Mouse (Mus musculus): ENCODE data around the gene Mia.

The Mia gene

GRCm38 (mm10) chr7:27160921-27161320 is 20.0 kb downstream of the Mia start:
- DNase-seq (ENCODE audit: low read depth, low spot score), result no peak

- DNase-seq (ENCODE audit: low read depth, low spot score), result peak; percentile 73
These were observed 21.1 kb downstream of the Mia start for GRCm38 (mm10) chr7:27159882-27160281.

GRCm38 (mm10) chr7:27159256-27159655 is 21.7 kb downstream of the Mia start:
- DNase-seq (ENCODE audit: low read depth, low spot score), result no peak

GRCm38 (mm10) chr7:27158171-27158570 is 22.8 kb downstream of the Mia start:
- DNase-seq (ENCODE audit: low read depth, low spot score), result no peak

- DNase-seq (ENCODE audit: low read depth, low spot score), result no peak
These were observed 25.0 kb downstream of the Mia start for GRCm38 (mm10) chr7:27156005-27156404.

GRCm38 (mm10) chr7:27153205-27153764 is 27.7 kb downstream of the Mia start, which contains the start of gene Cyp2t4:
Cyp2t4 (plus strand) TSS chr7:27153714.
- no peak for DNase-seq (ENCODE audit: low read depth, low spot score)

GRCm38 (mm10) chr7:27136410-27136996 is 44.5 kb downstream of the Mia start:
- DNase-seq (ENCODE audit: low read depth, low spot score), result no peak

- no peak for DNase-seq (ENCODE audit: low read depth, low spot score)
These were observed 47.2 kb downstream of the Mia start for GRCm38 (mm10) chr7:27133757-27134156.

GRCm38 (mm10) chr7:27133156-27133555 is 47.8 kb downstream of the Mia start:
- DNase-seq (ENCODE audit: low read depth, low spot score), result no peak

GRCm38 (mm10) chr7:27132588-27132987 is 48.4 kb downstream of the Mia start:
- peak; percentile 72 for DNase-seq (ENCODE audit: low read depth, low spot score)

GRCm38 (mm10) chr7:27131387-27131786 is 49.6 kb downstream of the Mia start:
- no peak for DNase-seq (ENCODE audit: low read depth, low spot score)

GRCm38 (mm10) chr7:27130521-27131370 is 50.2 kb downstream of the Mia start:
- no peak for DNase-seq (ENCODE audit: low read depth, low spot score)

GRCm38 (mm10) chr7:27129811-27130210 is 51.1 kb downstream of the Mia start:
- no peak for DNase-seq (ENCODE audit: low read depth, low spot score)

Data from embryo, embryonic 11.5 days (tissue).